Mouse (Mus musculus) liver, adult 2 months (tissue): Measurements from ENCODE around the gene Itga10.

ENCODE experiments used
- CTCF ChIP-seq: fragments of 200-500 bp; IDR thresholded peaks from 2 replicates; pipeline ENCODE4 v1.5.1; 2011; ENCODE audit warnings: low read depth, low read length, control low read depth
- POLR2A ChIP-seq: fragments of 200-500 bp; IDR thresholded peaks from 2 replicates; pipeline ENCODE4 v1.6.1; 2011; ENCODE audit warnings: low read length, control low read depth; ENCODE audit not compliant: insufficient read depth; ENCODE audit errors: extremely low read depth

GRCm38 (mm10) chr3:96706984-96707383 is 61.6 kb downstream of the Itga10 start:
- TF ChIP-seq CTCF, result no peak
- TF ChIP-seq POLR2A, result no peak
